Mouse (Mus musculus): ENCODE data around the gene Speer4d.
"Not testable (repeated sequence)": the region's sequence is repeated elsewhere in the genome, so short reads cannot be mapped to it uniquely, and the experiment has no call there.

The Speer4d gene

GRCm38 (mm10) chr5:15663847-15664246, 45.0 kb downstream of the Speer4d start:
- not testable (repeated sequence) for DNase-seq (ENCODE audit: low read depth, low spot score)

- DNase-seq (ENCODE audit: low read depth, low spot score) = not testable (repeated sequence)
Observed at GRCm38 (mm10) chr5:15670789-15671188, 51.9 kb downstream of the Speer4d start.

All from mesoderm, embryonic 11.5 days (tissue).